Mouse (Mus musculus) intestine, postnatal 0 days (tissue): ENCODE measurements around the gene Men1. TPM values are rescaled to one million over a fixed set of nuclear protein-coding genes. Genes with fewer than 3 reads are reported as not detected.

ENCODE experiments used
- ATAC-seq: fragments of 200-750 bp; cut with Nextera tagmentation; 2 replicates; pipeline ENCODE4 v1.8.0; 2017; ENCODE audit warnings: mild to moderate bottlenecking, moderate TSS enrichment, moderate library complexity
- H3K27ac ChIP-seq: fragments of 300-500 bp; sonication (generic); 2 replicates; pipeline ENCODE4 v1.5.1; 2014; ENCODE audit warnings: mild to moderate bottlenecking, low read depth, low read length, moderate library complexity
- H3K27me3 ChIP-seq: fragments of 300-500 bp; sonication (generic); replicated peaks from 2 replicates; pipeline ENCODE4 v1.6.1; 2014; ENCODE audit warnings: low read length, mixed read lengths; ENCODE audit not compliant: control insufficient read depth, insufficient read depth
- H3K36me3 ChIP-seq: fragments of 300-500 bp; sonication (generic); 2 replicates; pipeline ENCODE4 v1.6.1; 2014; ENCODE audit warnings: mild to moderate bottlenecking, moderate library complexity; ENCODE audit not compliant: control insufficient read depth, insufficient read depth
- H3K4me1 ChIP-seq: fragments of 300-500 bp; sonication (generic); replicated peaks from 2 replicates; pipeline ENCODE4 v1.6.1; 2014; ENCODE audit warnings: antibody characterized with exemption, low read length, mixed read lengths; ENCODE audit not compliant: control insufficient read depth, insufficient read depth
- H3K4me2 ChIP-seq: fragments of 300-500 bp; sonication (generic); replicated peaks from 2 replicates; pipeline ENCODE4 v1.6.1; 2014; ENCODE audit warnings: low read depth, mild to moderate bottlenecking, moderate library complexity
- H3K4me3 ChIP-seq: fragments of 300-500 bp; sonication (generic); 2 replicates; pipeline ENCODE4 v1.5.1; 2014; ENCODE audit warnings: low read depth, low read length
- H3K9ac ChIP-seq: fragments of 300-500 bp; sonication (generic); 2 replicates; pipeline ENCODE4 v1.6.1; 2014; ENCODE audit warnings: mild to moderate bottlenecking, low read depth, low read length
- H3K9me3 ChIP-seq: fragments of 300-500 bp; sonication (generic); 2 replicates; pipeline ENCODE4 v1.6.1; 2016; ENCODE audit warnings: mixed run types; ENCODE audit not compliant: control insufficient read depth
- CTCF ChIP-seq: sonication (generic); IDR thresholded peaks from 2 replicates; pipeline ENCODE4 v1.5.1; 2016; ENCODE audit warnings: low read depth, mild to moderate bottlenecking, control low read depth, antibody characterized with exemption, moderate library complexity
- whole genome bisulfite sequencing: fragments of 180-500 bp; shearing (Covaris S2); extraction: QIAGEN DNeasy Blood & Tissue Kit; methylation state at CpG from one replicate; pipeline ENCODE4 v1.1.7; 2014; 5-methylcytosine and 5-hydroxymethylcytosine counted together
- polyA plus RNA-seq: library from polyadenylated mRNA; unstranded; fragments of >200 nt; fragmentation: Nextera tagmentation; extraction: Ambion mirVana; gene quantifications from 2 replicates; pipeline ENCODE4 v1.2.1, GENCODE M21; 2015

Gene Men1
- polyA plus RNA-seq, 1 experiment from 2014 or later: 17.1 TPM

DNA sequence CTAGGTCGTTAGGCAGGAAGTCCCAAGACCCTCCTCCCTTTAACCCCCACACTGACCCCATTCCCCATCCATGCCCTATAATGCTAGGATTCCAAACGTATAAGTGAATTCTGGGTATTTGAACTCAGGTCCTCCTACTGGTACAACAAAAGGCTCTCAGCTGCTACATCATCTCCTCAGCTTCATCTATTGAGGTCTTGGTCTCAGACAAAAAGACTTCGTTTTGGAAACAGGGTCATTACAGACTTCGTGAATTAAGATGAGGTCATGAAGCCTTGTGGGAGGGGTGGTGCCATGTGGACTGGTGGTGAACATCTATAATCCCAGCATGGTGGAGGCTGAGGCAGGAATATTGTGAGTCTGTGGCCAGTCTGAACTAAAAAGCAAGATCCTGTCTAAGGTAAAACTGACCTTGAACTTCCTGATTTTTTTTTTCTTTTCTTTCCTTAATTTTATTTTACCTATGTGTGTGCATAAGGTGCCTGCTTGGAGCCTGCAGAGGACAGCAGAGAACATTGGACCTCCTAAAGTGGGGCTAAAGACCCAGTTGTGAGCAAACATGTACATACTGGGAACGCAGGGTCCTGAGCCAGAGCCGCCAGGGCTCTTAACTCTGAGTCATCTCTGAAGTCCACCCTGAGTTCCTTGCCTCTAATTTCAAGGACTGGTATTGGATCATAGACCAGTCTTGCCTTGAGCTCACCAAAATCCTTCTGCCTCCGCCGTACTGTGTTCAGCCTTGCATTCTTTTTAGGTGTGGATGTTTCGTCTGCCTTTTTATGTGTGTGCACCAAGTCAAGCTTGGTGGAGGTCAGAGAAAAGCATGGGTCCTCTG, 801 bp upstream of the Men1 start:
- Histone ChIP-seq H3K4me3 (peak overlapping the region; percentile 81), H3K27ac (peak overlapping the region; percentile 55)

DNA sequence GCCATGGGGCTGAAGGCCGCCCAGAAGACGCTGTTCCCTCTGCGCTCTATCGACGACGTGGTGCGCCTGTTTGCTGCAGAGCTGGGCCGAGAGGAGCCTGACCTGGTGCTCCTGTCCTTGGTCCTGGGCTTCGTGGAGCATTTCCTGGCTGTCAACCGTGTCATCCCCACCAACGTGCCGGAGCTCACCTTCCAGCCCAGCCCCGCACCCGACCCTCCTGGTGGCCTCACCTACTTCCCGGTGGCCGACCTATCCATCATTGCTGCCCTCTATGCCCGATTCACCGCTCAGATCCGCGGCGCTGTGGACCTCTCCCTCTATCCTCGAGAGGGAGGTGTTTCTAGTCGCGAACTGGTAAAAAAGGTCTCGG, 664 bp downstream of the Men1 start:
- peak; percentile 30; the same call in 1 of the 2 replicates for TF ChIP-seq CTCF
- peaks cover 33% of the 10 kb centered on the region for H3K36me3 ChIP-seq
- peak overlapping the region; percentile 81 for H3K4me3 ChIP-seq
- H3K27ac ChIP-seq: peak overlapping the region; percentile 57; the same call in 1 of the 2 replicates
- peak overlapping the region; percentile 87 for H3K4me2 ChIP-seq
- no peaks in the 10 kb centered on the region for H3K9me3 ChIP-seq
- no peaks in the 10 kb centered on the region for H3K4me1 ChIP-seq
- H3K9ac ChIP-seq: peak overlapping the region; percentile 67
- H3K27me3 ChIP-seq: no peaks in the 10 kb centered on the region
- ATAC-seq: 0 out of 2 replicates have a peak, but pooled peaks have one; percentile 19
- under 1% methylated on average over 24 of the region's 25 CpGs for WGBS

More for the DNA sequence above, 801 bp upstream of the Men1 start:
- Histone ChIP-seq H3K36me3 (peaks cover 22% of the 10 kb centered on the region), H3K9me3 (no peaks in the 10 kb centered on the region), H3K27me3 (no peaks in the 10 kb centered on the region), H3K4me2 (peak overlapping the region; percentile 87), H3K4me1 (no peaks in the 10 kb centered on the region), H3K9ac (no peak overlapping the region)
- no peak for TF ChIP-seq CTCF
- 62% methylated on average over 9 of the region's 9 CpGs for WGBS
- 0 out of 2 replicates have a peak, but pooled peaks have one; percentile 2 for ATAC-seq

DNA sequence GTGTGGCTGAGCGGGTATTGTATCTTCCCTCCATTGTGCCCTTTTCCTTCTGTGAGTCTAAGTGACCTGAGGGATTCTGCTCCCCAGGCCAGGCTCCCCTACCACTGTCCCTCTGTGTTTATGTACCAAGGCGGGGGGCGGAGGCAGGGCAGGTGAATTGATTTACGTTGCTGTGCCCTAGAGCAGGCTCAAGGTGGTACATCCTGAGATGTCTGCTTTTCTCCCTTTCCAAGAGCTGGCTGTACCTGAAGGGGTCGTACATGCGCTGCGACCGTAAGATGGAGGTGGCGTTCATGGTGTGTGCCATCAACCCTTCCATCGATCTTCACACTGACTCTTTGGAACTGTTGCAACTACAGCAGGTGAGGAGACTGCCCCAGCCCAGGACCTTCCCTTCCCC, 2.1 kb downstream of the Men1 start:
- Histone ChIP-seq H3K9me3 (no peaks in the 10 kb centered on the region), H3K36me3 (peaks cover 33% of the 10 kb centered on the region), H3K27ac (no peak overlapping the region), H3K4me2 (peak overlapping the region; percentile 87), H3K27me3 (no peaks in the 10 kb centered on the region), H3K4me1 (no peaks in the 10 kb centered on the region), H3K4me3 (no peak overlapping the region), H3K9ac (no peak overlapping the region)
- no peak for ATAC-seq
- 89% methylated on average over 10 of the region's 10 CpGs for WGBS
- TF ChIP-seq CTCF: no peak

DNA sequence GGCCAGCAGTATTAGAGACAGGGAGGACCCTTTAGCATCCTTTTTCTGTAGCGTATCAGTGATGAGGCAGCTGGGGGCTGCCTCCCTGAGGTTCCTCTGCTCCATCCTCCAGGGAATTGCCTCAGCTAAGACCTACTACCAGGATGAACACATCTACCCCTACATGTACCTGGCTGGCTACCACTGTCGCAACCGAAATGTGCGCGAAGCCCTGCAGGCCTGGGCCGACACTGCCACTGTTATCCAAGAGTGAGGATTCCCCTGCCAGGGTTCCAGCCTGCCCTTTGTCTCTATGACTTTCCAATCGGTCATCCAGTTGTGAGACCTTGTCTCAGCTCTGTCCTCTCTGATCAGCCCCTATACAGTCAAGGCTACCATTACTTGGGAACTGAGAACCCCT, 3.4 kb downstream of the Men1 start:
- Histone ChIP-seq H3K9ac (no peak overlapping the region), H3K4me3 (no peak overlapping the region), H3K4me2 (no peak overlapping the region), H3K9me3 (no peaks in the 10 kb centered on the region), H3K27ac (no peak overlapping the region), H3K4me1 (no peaks in the 10 kb centered on the region), H3K27me3 (no peaks in the 10 kb centered on the region), H3K36me3 (peaks cover 34% of the 10 kb centered on the region)
- WGBS: 95% methylated on average over 7 of the region's 7 CpGs
- no peak for ATAC-seq
- no peak for TF ChIP-seq CTCF

DNA sequence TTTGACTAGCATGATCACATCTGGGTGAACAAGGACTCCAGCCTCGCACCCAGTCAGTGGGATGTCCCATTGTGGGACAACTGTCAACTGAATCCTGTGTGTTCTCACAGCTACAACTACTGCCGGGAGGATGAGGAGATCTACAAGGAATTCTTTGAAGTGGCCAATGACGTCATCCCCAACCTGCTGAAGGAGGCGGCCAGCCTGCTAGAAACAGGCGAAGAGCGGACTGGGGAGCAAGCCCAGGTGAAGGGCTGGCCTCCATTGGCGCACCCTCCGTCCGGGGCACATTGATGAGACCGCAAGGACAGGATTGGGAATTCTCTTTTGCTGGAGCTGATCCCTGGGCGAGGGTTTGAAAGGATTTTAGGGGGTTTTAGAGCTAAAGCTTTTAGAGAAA, 3.9 kb downstream of the Men1 start:
- Histone ChIP-seq H3K27ac (no peak overlapping the region), H3K9me3 (no peaks in the 10 kb centered on the region), H3K27me3 (no peaks in the 10 kb centered on the region), H3K9ac (no peak overlapping the region), H3K4me2 (no peak overlapping the region), H3K4me3 (no peak overlapping the region), H3K36me3 (peaks cover 37% of the 10 kb centered on the region), H3K4me1 (no peaks in the 10 kb centered on the region)
- 94% methylated on average over 11 of the region's 11 CpGs for whole genome bisulfite sequencing
- ATAC-seq: no peak
- no peak for TF ChIP-seq CTCF

DNA sequence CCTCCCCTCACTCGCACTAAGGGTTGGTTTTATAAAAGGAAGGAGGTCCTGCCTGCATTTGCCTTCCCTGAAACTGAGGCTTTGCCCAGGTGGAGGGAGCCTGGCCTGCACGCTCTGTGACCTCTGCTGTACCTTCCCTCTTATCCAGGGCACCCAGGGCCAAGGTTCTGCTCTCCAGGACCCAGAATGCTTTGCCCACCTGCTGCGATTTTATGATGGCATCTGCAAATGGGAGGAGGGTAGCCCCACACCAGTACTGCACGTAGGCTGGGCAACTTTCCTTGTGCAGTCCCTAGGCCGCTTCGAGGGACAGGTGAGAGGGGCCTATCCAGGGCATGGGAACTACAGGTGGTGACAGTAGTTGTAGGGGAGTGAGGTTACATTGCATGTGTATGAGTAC, 4.4 kb downstream of the Men1 start:
- Histone ChIP-seq H3K9me3 (no peaks in the 10 kb centered on the region), H3K27ac (no peak overlapping the region), H3K27me3 (no peaks in the 10 kb centered on the region), H3K36me3 (peaks cover 41% of the 10 kb centered on the region), H3K4me2 (no peak overlapping the region), H3K4me1 (no peaks in the 10 kb centered on the region), H3K4me3 (no peak overlapping the region), H3K9ac (no peak overlapping the region)
- WGBS: 92% methylated on average over 6 of the region's 6 CpGs
- no peak for ATAC-seq
- TF ChIP-seq CTCF: no peak
